Mouse (Mus musculus): ENCODE data around the gene Prelid3b.

DNA sequence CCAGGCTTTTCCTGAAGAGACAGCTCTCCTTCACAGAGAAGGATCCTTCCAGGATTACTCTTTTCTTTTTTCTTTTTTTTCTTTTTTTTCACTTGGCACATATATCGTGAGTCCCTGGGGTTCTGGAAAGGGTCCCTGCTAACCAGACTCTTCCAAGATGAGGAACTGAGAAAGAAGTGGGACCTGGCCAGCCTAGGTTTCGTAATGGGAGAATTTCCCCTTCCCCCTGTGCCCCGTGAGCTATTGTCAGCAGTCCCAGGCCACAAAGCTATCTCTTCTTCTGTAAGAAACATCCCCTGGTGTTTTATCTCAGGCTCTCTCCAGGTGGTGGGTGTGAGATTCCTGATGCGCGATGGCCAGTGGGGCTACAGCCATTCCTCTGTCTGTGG is 33.4 kb downstream of the Prelid3b start:
- TF ChIP-seq POLR2A (IDR thresholded peaks at IDR 0.05; ENCODE audit: borderline replicate concordance, extremely low read depth, insufficient read depth, insufficient read length, poor library complexity, severe bottlenecking) (no peak), CTCF (IDR thresholded peaks at IDR 0.05; ENCODE audit: borderline replicate concordance, extremely low read depth, insufficient read depth, insufficient read length) (no peak)

Measured in brain, embryonic 14.5 days (tissue).